Mouse (Mus musculus) lung, postnatal 10 days (tissue): ENCODE data around the gene Stkld1.
"Not testable (repeated sequence)": the region's sequence is repeated elsewhere in the genome, so short reads cannot be mapped to it uniquely, and the experiment has no call there.

Experiments
- DNase-seq: peaks from one replicate; pipeline ENCODE4 v3.0.0; 2021

Gene Stkld1

GRCm38 (mm10) chr2:26933304-26934055 lies at the start of gene Stkld1, which contains the start of gene Surf4:
Stkld1 (plus strand) TSS chr2:26934047.
Surf4 (minus strand) TSS chr2:26933928.
- peak; percentile 94 for DNase-seq

GRCm38 (mm10) chr2:26885541-26885940 lies 48.3 kb upstream of the Stkld1 start:
- not testable (repeated sequence) for DNase-seq

- not testable (repeated sequence) for DNase-seq
Measured at GRCm38 (mm10) chr2:26886170-26886569, 47.7 kb upstream of the Stkld1 start.

- DNase-seq = no peak
Measured at GRCm38 (mm10) chr2:26895898-26896297, 37.9 kb upstream of the Stkld1 start.

GRCm38 (mm10) chr2:26900731-26901130 lies 33.1 kb upstream of the Stkld1 start:
- no peak for DNase-seq

- no peak for DNase-seq
Measured at GRCm38 (mm10) chr2:26901834-26902400, 31.9 kb upstream of the Stkld1 start.

- DNase-seq = peak; percentile 97
Measured at GRCm38 (mm10) chr2:26902467-26903220, 31.2 kb upstream of the Stkld1 start, which contains the start of gene Surf6. Surf6 (minus strand) TSS chr2:26902879.

- no peak for DNase-seq
Measured at GRCm38 (mm10) chr2:26903311-26903710, 30.5 kb upstream of the Stkld1 start.

- no peak for DNase-seq
Measured at GRCm38 (mm10) chr2:26905936-26906335, 27.9 kb upstream of the Stkld1 start.

- DNase-seq = no peak
Measured at GRCm38 (mm10) chr2:26906431-26906830, 27.4 kb upstream of the Stkld1 start.

- DNase-seq = peak; percentile 81
Measured at GRCm38 (mm10) chr2:26907109-26907508, 26.7 kb upstream of the Stkld1 start.

GRCm38 (mm10) chr2:26908710-26909386 lies 25.0 kb upstream of the Stkld1 start:
- DNase-seq = no peak

GRCm38 (mm10) chr2:26909387-26909784 lies 24.5 kb upstream of the Stkld1 start:
- DNase-seq = no peak

GRCm38 (mm10) chr2:26910124-26910993 lies 23.5 kb upstream of the Stkld1 start, which contains the start of the genes Med22 and Rpl7a:
Med22 (minus strand) TSS chr2:26910677.
Rpl7a (plus strand) TSS chr2:26910764.
- peak; percentile 100 for DNase-seq

GRCm38 (mm10) chr2:26910994-26911765 lies 22.7 kb upstream of the Stkld1 start:
- DNase-seq = peak; percentile 78

- DNase-seq = no peak
Measured at GRCm38 (mm10) chr2:26912253-26912770, 21.5 kb upstream of the Stkld1 start.

GRCm38 (mm10) chr2:26913416-26914147 lies 20.3 kb upstream of the Stkld1 start:
- DNase-seq = no peak

- DNase-seq = no peak
Measured at GRCm38 (mm10) chr2:26914148-26914941, 19.5 kb upstream of the Stkld1 start.
